Mouse (Mus musculus): Measurements from ENCODE around the gene Isy1. TPM values are rescaled to one million over a fixed set of nuclear protein-coding genes. Genes with fewer than 3 reads are reported as not detected.

Gene Isy1
- total and polyA plus RNA-seq, 3 experiments, result 43.8 to 140 (median 77.4) TPM

GRCm38 (mm10) chr6:87871240-87871639 lies 32.6 kb upstream of the Isy1 start:
- Histone ChIP-seq H3K9ac (ENCODE audit: insufficient read depth, low read depth) (no peak overlapping the region), H3K9me3 (replicated peaks; ENCODE audit: low read length) (peaks cover 3% of the 10 kb centered on the region), H3K4me1 (ENCODE audit: control insufficient read depth in 1 of 2, insufficient read depth in 2 of 2) (peaks cover 3 to 10% of the 10 kb centered on the region in 2 experiments), H3K36me3 (replicated peaks in 1 of 2; ENCODE audit: control insufficient read depth in 1 of 2, insufficient read depth in 1 of 2, low read length in 1 of 2) (no peaks in the 10 kb centered on the region), H3K4me2 (ENCODE audit: insufficient read depth, low read depth, poor library complexity, severe bottlenecking) (no peak overlapping the region), H3K27ac (ENCODE audit: insufficient read depth, low read depth) (no peak overlapping the region), H3K79me2 (replicated peaks; ENCODE audit: control insufficient read depth, extremely low read depth, insufficient read depth, poor library complexity, severe bottlenecking) (no peaks in the 10 kb centered on the region), H3K4me3 (replicated peaks in 1 of 3; ENCODE audit: low read depth in 2 of 3, low read length in 2 of 3, poor library complexity in 1 of 3) (no peak overlapping the region), H3K27me3 (replicated peaks) (no peaks in the 10 kb centered on the region)
- in situ Hi-C loops (cut with MboI; ENCODE audit: low pct_ligation_motif_present, low pct_unique_long_range_greater_than_20kb, low sequenced_read_pairs) (no loop called here), dilution Hi-C loops (cut with MboI; ENCODE audit: extremely low pct_ligation_motif_present, extremely low pct_unique_long_range_greater_than_20kb, low sequenced_read_pairs) (no loop called here)
- no peak for TF ChIP-seq ETS1 (conservative IDR thresholded peaks at IDR 0.05; ENCODE audit: low read depth, low read length)
- TF ChIP-seq KAT2A (IDR thresholded peaks at IDR 0.05; ENCODE audit: insufficient replicate concordance, low read length), result no peak
- TF ChIP-seq ELF1 (IDR thresholded peaks at IDR 0.05; ENCODE audit: low read depth, low read length), result no peak
- no peak for TF ChIP-seq MAZ (IDR thresholded peaks at IDR 0.05; ENCODE audit: low read depth, low read length)
- TF ChIP-seq USF2 (conservative IDR thresholded peaks at IDR 0.05; ENCODE audit: low read depth, low read length), result no peak
- TF ChIP-seq USF1 (IDR thresholded peaks at IDR 0.05; ENCODE audit: low read depth, low read length), result no peak
- no peak for TF ChIP-seq SMC3 (IDR thresholded peaks at IDR 0.05; ENCODE audit: low read depth, low read length)
- no peak for TF ChIP-seq TBP (conservative IDR thresholded peaks at IDR 0.05; ENCODE audit: low read depth, low read length)
- no peak for TF ChIP-seq NELFE (IDR thresholded peaks at IDR 0.05; ENCODE audit: low read depth, low read length)
- no peak for TF ChIP-seq NRF1 (IDR thresholded peaks at IDR 0.05; ENCODE audit: low read depth, low read length)
- no peak for TF ChIP-seq ZC3H11A (IDR thresholded peaks at IDR 0.05; ENCODE audit: low read depth, low read length)
- TF ChIP-seq POLR2A (IDR thresholded peaks at IDR 0.05; ENCODE audit: low read depth, low read length), result no peak
- TF ChIP-seq MAFK (IDR thresholded peaks at IDR 0.05; ENCODE audit: insufficient replicate concordance, low read length), result no peak
- TF ChIP-seq MYC (IDR thresholded peaks at IDR 0.05; ENCODE audit: low read depth, low read length), result no peak
- TF ChIP-seq MXI1 (IDR thresholded peaks at IDR 0.05; ENCODE audit: low read depth, low read length), result no peak
- no peak for DNase-seq (ENCODE audit: extremely low read depth)

GRCm38 (mm10) chr6:87870440-87870839 lies 31.8 kb upstream of the Isy1 start:
- in situ Hi-C loops (cut with MboI; ENCODE audit: low pct_ligation_motif_present, low pct_unique_long_range_greater_than_20kb, low sequenced_read_pairs) (no loop called here), dilution Hi-C loops (cut with MboI; ENCODE audit: extremely low pct_ligation_motif_present, extremely low pct_unique_long_range_greater_than_20kb, low sequenced_read_pairs) (no loop called here)
- H3K27ac ChIP-seq (ENCODE audit: insufficient read depth, low read depth), result no peak overlapping the region
- H3K27me3 ChIP-seq (replicated peaks), result no peaks in the 10 kb centered on the region
- no peak overlapping the region for H3K9ac ChIP-seq (ENCODE audit: insufficient read depth, low read depth)
- no peak for DNase-seq (ENCODE audit: extremely low read depth)
- H3K79me2 ChIP-seq (replicated peaks; ENCODE audit: control insufficient read depth, extremely low read depth, insufficient read depth, poor library complexity, severe bottlenecking), result no peaks in the 10 kb centered on the region
- peaks cover 0 to 6% of the 10 kb centered on the region in 2 experiments; a peak in 2 of 4 replicates for H3K4me1 ChIP-seq (ENCODE audit: control insufficient read depth in 1 of 2, insufficient read depth in 2 of 2)
- no peak overlapping the region for H3K4me2 ChIP-seq (ENCODE audit: insufficient read depth, low read depth, poor library complexity, severe bottlenecking)
- H3K4me3 ChIP-seq (replicated peaks in 1 of 3; ENCODE audit: low read depth in 2 of 3, low read length in 2 of 3, poor library complexity in 1 of 3), result no peak overlapping the region
- no peaks in the 10 kb centered on the region for H3K36me3 ChIP-seq (replicated peaks in 1 of 2; ENCODE audit: control insufficient read depth in 1 of 2, insufficient read depth in 1 of 2, low read length in 1 of 2)
- no peak for TF ChIP-seq SMC3 (IDR thresholded peaks at IDR 0.05; ENCODE audit: low read depth, low read length)
- no peak for TF ChIP-seq TCF12 (IDR thresholded peaks at IDR 0.05; ENCODE audit: low read depth, low read length)
- TF ChIP-seq ETS1 (conservative IDR thresholded peaks at IDR 0.05; ENCODE audit: low read depth, low read length), result no peak
- TF ChIP-seq POLR2A (IDR thresholded peaks at IDR 0.05; ENCODE audit: low read depth, low read length), result no peak
- no peak for TF ChIP-seq JUN (IDR thresholded peaks at IDR 0.05; ENCODE audit: insufficient read depth, low read depth, low read length)
- TF ChIP-seq NELFE (IDR thresholded peaks at IDR 0.05; ENCODE audit: low read depth, low read length), result no peak
- no peak for TF ChIP-seq MAX (IDR thresholded peaks at IDR 0.05; ENCODE audit: low read length)
- TF ChIP-seq KAT2A (IDR thresholded peaks at IDR 0.05; ENCODE audit: insufficient replicate concordance, low read length), result no peak
- H3K9me3 ChIP-seq (replicated peaks; ENCODE audit: low read length), result peaks cover 3% of the 10 kb centered on the region

All from CH12.LX (cell line).